Mouse (Mus musculus) c-Kit-negative CD71-positive TER-119-positive erythroid progenitor cells, embryonic 14.5 days (primary cell): ENCODE results near the gene Map2k2.
A peak's percentile ranks its signal among the peaks of the same experiment; 100 is the strongest.
"Not testable (repeated sequence)": the region's sequence is repeated elsewhere in the genome, so short reads cannot be mapped to it uniquely, and the experiment has no call there.

Experiments
- DNase-seq: peaks from one replicate; pipeline ENCODE4 v3.0.0-alpha.2; 2013; ENCODE audit warnings: low read depth, low spot score

Map2k2 gene

GRCm38 (mm10) chr10:81105565-81106112 is at the start of gene Map2k2:
Gene Map2k2, plus strand, starts transcription at chr10:81105915.
- peak; percentile 95 for DNase-seq

- DNase-seq = no peak
These were observed 48.1 kb upstream of the Map2k2 start for GRCm38 (mm10) chr10:81057406-81058130.

GRCm38 (mm10) chr10:81058896-81059295 is 46.8 kb upstream of the Map2k2 start:
- no peak for DNase-seq

GRCm38 (mm10) chr10:81059603-81060543 is 45.8 kb upstream of the Map2k2 start, which contains the start of gene Sgta:
Gene Sgta, minus strand, starts transcription at chr10:81060181.
- peak; percentile 94 for DNase-seq

- DNase-seq = no peak
These were observed 43.0 kb upstream of the Map2k2 start for GRCm38 (mm10) chr10:81062710-81063109.

GRCm38 (mm10) chr10:81064519-81064918 is 41.2 kb upstream of the Map2k2 start:
- DNase-seq = not testable (repeated sequence)

- DNase-seq = no peak
These were observed 37.0 kb upstream of the Map2k2 start for GRCm38 (mm10) chr10:81068706-81069105.

- peak; percentile 96 for DNase-seq
These were observed 35.9 kb upstream of the Map2k2 start, which contains the start of gene Thop1 for GRCm38 (mm10) chr10:81069836-81070235. Gene Thop1, plus strand, starts transcription at chr10:81070035.

- no peak for DNase-seq
These were observed 33.4 kb upstream of the Map2k2 start for GRCm38 (mm10) chr10:81072290-81072689.

GRCm38 (mm10) chr10:81073464-81073863 is 32.3 kb upstream of the Map2k2 start:
- no peak for DNase-seq

GRCm38 (mm10) chr10:81075734-81076133 is 30.0 kb upstream of the Map2k2 start:
- DNase-seq = no peak

GRCm38 (mm10) chr10:81076356-81076755 is 29.4 kb upstream of the Map2k2 start:
- no peak for DNase-seq

GRCm38 (mm10) chr10:81077916-81078315 is 27.8 kb upstream of the Map2k2 start:
- no peak for DNase-seq

- no peak for DNase-seq
These were observed 25.6 kb upstream of the Map2k2 start for GRCm38 (mm10) chr10:81080008-81080655.

GRCm38 (mm10) chr10:81082168-81082960 is 23.4 kb upstream of the Map2k2 start:
- DNase-seq = peak; percentile 54

GRCm38 (mm10) chr10:81087021-81087420 is 18.7 kb upstream of the Map2k2 start:
- peak; percentile 22 for DNase-seq

GRCm38 (mm10) chr10:81089216-81089615 is 16.5 kb upstream of the Map2k2 start:
- DNase-seq = no peak

GRCm38 (mm10) chr10:81090621-81091020 is 15.1 kb upstream of the Map2k2 start:
- DNase-seq = no peak

GRCm38 (mm10) chr10:81092465-81093250 is 13.1 kb upstream of the Map2k2 start:
- DNase-seq = no peak
